Mouse (Mus musculus) lung, postnatal 4 days (tissue): ENCODE data around the gene Gm45713.
"Not testable (repeated sequence)": the region's sequence is repeated elsewhere in the genome, so short reads cannot be mapped to it uniquely, and the experiment has no call there.

Experiments used
- DNase-seq, 2 experiments: peaks; one replicate each; pipeline ENCODE4 v3.0.0; 2021

The Gm45713 gene

DNA sequence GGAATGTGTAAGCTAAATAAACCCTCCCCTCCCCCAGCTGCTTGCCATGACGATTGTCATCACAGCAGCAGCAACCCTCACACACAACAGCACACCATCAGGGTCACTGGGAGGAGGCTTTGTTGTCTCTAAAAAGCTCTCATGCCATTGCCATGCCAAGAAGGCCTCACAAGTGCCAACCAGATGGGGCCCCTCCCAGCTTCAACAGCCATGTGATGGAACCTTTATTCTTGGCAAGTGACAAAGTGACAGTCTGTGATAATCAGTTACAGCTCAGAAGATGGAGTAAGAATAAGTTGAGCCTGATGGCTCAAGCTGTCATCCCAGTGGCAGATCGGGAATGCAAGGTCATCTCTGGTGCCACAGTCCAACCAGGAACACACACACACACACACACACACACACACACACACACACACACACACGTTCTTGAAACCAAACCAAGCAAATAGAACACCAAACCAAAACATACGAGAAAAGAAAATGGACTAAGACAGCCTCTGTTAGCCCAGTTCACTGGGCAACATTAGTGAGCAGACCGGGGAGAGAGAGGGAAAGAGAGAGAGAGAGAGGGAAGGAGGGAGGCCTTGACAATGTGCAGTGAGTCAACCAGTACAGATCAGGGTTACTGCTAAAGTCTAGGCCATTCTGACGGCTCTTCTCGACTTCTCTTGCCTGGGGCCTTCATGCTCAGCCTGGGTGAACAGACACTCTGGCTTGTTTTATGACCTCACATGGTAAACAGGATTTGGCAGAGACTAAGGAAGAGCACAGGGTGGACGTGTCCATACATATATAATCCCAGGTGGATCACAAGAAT lies 4.1 kb upstream of the Gm45713 start:
- peak in 1 of 2 experiments; percentile 67 for DNase-seq

DNA sequence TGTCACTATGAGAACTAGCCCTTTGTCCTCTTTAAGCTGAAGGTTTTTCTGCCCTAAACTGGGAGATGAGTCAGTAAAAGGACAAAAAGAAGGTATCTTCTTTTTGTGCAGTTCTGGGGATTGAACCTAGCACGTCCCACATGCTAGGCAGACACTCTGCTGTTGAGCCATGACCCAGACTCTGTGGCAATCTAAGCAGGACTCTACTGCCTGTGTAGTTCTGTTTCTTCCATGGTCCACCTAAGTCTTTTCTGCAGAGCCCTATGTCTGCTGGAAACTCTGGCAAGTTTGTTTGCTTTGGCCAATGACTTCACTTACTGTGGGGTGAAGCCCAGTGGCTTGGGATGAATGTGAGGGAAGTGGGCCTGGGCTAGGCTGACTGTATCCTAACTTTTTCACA lies 2.4 kb upstream of the Gm45713 start:
- no peak for DNase-seq

- DNase-seq, result no peak
Measured at GRCm38 (mm10) chr7:45137171-45138006, 1.4 kb upstream of the Gm45713 start.

DNA sequence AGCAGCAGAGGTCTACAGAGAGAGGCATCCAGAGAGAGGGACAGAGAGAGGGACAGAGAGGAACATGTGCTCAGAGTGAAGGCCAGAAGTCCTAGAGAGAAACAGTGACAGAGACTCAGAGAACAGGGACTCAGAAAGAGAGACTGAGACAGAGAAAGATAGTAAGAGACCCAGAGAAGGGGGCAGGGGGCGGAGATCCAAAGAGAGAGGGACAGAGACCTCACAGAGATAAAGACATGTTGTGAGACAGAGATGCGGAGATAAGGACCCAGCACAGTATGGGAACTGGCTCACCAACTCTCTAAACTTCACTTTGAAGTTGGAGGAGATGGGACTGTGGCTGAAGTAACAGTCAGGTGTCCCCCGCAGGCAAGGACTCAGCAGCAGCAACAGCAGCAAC lies 661 bp downstream of the Gm45713 start:
- DNase-seq, result no peak

DNA sequence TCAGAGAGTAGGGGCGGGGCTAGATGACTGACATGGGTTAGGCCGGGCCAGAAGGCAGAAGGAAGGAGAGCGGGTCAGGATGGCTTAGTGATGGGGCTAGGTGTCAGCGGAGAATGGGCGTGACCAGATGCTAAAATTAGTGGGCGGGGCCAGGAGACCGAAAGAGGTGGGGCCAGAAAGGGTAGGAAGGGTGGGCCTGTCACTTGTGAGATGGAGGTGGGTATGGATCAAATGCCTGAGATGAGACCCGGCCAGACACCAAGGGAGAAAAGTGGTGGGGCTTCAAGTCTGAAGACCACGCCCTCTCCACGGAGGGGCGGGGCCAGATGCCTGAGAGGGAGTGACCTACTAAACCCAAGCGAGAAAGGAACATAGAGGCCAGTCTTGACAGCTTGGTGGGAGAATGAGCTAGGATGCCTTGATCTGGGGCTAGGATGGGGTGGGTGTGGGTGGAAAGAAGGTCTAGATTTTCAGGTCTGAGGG lies 1.4 kb downstream of the Gm45713 start:
- DNase-seq, result peak; percentile 68 to 69

DNA sequence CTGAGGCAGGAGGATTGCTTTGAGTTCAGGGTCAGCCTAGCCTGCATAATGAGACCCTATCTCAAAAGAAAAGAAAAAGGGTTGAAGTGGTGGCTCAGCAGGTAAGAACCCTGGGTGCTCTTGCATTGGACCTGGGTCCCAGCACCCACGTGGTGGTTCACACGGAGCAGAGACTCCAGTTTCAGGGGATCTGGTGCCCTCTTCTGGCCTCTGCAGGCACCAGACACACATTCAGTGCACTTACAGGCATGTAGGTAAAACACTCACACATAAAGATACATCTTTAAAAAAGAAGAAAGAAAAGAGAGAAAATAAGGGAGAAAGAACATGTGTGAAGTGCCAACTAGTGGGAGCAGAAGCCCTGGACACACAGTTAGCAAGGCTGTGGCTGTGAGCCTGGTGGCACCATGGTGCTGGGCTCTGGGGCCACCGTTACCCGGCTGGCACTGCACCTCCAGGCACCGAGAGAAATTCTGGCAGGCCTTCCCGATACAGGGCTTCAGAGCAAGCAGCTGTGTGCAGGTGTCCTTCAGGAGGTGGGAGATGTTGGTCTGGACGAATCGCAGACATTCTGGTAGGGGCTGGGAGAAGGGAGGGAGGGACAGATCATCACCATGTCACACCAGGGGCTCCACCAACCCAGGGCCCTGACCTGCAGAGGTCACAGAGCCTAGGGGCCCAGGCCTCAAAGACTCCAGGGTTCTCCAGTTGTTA lies 2.4 kb downstream of the Gm45713 start:
- no peak for DNase-seq

DNA sequence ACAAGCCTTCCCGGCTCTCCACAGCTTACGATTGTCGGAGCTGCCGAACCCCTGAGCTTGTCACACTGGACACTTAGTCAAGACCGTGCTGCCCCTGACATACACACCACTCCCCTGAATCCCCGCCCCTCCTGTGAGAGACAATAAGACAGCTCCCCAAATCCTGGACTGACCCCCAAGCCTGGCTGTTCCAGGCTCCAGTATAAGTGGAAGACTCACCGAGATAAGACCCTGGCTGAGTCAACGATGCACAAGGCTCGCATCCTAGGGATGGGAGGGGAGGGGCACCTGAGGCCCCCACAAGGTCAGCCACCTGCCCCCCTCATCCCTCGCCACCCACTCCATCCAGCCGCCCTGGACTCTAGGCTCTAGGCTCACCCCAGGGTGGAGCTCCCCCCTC lies 4.2 kb downstream of the Gm45713 start:
- DNase-seq, result no peak

- DNase-seq, result no peak
Measured at GRCm38 (mm10) chr7:45129776-45130512, 6.1 kb downstream of the Gm45713 start.

DNA sequence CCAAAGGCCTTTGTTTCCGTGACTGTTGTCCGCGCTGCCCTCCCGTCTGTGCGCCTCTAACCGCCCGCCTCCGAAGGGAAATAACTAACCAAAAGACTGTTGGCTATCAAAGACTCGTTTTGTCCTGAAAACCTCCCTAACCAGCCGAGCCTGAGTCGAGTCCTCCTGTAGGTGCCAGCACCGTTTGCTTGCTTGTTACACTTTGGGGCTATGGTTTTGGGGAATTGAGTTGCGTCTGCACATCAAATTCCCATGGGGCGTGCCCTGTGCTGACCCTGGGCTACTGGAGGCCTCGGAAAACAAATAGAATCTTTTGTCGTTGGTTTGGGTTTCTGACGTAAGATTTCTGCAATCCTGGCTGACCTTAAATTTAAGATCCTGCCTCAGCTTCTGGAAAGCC lies 6.7 kb downstream of the Gm45713 start:
- DNase-seq, result no peak

- peak; percentile 99 to 100 for DNase-seq
Measured at GRCm38 (mm10) chr7:45128624-45129246, 7.3 kb downstream of the Gm45713 start, which contains the start of gene Rpl13a. Gene Rpl13a, minus strand, starts transcription at chr7:45128761.

DNA sequence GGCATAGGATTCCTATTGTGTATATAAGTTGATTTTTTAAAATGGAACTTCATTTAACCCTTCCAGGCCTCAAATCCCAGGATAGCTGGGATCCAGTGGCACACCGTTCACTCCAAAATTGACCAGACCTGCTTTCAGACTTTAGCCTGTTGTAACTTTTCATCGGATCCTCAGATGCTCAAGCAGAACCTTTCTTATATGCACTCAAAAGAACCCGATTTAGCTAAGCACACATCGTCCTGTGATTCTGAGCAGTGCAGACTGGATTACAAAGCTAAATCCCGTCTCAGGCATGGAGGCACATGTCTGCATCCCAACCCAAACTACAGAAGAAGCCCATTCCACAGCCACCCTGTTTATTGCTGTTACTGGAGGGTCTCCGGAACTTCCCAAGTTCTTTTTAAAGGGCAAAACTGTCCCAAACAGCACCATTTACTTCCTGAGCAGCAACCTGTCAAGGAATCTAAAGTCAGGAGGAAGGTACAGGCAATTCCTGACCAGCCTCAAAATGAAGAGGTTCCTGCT lies 8.3 kb downstream of the Gm45713 start:
- no peak for DNase-seq

- peak in 1 of 2 experiments; percentile 23 for DNase-seq
Measured at GRCm38 (mm10) chr7:45126844-45127699, 9.0 kb downstream of the Gm45713 start.

DNA sequence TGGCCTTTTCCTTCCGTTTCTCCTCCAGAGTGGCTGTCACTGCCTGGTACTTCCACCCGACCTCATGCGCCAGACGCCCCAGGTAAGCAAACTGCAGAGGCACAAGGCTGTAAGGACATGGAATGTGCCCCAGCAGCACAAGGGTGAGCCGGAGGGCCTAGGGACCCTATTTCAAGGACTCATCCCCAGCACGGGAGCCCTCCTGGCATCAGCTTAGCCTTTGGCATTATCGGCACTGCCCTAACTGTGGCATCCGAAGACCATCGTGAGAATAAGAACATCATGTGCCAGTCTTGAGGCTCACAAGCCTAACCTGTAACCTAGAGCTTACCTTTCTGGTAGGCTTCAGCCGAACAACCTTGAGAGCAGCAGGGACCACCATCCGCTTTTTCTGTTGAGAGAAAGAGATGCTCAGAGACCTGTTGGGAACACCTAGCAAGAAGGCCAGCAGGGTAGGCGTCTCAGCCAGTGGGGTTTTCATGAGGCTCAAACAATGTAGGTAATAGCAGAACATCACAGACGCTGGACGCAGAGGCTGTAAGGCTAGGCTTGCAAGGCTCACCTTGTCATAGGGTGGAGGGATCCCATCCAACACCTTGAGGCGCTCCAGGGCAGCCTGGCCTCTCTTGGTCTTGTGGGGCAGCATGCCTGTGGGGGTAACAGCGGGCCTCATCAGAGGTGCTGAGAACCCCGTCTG lies 9.7 kb downstream of the Gm45713 start:
- no peak for DNase-seq

DNA sequence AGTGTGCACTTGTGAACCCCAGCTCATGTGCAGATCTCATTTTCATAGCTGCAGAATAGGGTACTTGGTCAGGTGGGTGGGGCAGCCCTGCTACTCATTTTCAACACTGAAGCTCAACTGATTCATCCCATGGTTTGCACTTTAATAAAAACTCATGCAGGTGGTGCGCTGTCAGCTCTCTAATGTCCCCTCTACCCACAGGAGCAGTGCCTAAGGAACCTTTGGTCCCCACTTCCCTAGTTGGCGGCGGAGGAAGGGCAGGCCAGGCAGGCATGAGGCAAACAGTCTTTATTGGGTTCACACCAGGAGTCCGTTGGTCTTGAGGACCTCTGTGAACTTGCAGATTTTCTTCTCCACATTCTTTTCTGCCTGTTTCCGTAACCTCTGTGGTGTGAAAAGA lies 10.4 kb downstream of the Gm45713 start:
- not testable (repeated sequence) for DNase-seq

- no peak for DNase-seq
Measured at GRCm38 (mm10) chr7:45125144-45125600, 10.9 kb downstream of the Gm45713 start.

DNA sequence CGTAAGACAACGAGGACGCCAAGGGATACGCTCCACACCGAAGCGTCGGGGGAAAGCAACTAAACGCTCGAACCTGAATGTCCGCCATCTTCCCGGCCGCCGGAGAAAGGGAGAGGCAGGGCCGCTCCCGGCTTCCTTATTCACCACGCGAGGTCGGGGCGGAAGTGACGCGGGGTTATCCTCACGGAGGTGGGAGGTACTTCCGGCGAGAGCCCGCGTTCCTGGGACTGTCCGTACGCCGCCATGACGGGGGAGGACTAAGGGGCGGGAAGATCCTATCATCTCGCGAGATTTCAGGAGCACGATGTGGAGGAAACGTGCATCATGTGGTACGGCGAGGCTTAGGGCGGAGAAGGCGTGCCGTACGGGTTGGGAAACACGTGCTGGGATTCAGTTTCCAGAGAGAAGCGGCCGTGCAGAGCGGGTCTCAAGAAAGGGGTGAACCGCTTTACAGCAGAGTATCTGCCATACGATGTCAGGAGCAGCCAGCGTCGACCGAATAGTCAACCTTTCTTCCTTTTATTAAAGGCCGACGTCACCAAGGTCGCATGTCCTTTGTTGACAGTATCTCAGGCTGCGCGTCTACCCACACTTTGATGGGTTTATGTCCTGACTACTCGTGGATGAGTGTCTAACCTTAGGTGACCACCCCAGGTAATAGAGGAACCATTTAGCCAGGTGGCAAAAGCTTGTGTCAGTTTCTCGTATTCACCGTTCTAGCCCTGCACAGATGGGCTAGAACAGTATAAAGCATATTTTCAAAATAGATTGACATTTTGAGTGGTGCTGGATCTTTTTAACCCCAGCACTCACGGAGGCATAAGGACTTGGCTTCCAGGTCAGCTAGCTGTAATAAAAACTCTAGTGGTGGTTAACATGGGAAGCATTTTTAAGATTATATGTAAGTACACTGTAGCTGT lies 11.5 kb downstream of the Gm45713 start, which contains the start of gene Rps11:
Gene Rps11 (minus strand): TSS at position 216 of the 920 bp plus-strand sequence.
- DNase-seq, result peak; percentile 99

GRCm38 (mm10) chr7:45123186-45123570 lies 12.9 kb downstream of the Gm45713 start:
- DNase-seq, result peak; percentile 40 to 52

DNA sequence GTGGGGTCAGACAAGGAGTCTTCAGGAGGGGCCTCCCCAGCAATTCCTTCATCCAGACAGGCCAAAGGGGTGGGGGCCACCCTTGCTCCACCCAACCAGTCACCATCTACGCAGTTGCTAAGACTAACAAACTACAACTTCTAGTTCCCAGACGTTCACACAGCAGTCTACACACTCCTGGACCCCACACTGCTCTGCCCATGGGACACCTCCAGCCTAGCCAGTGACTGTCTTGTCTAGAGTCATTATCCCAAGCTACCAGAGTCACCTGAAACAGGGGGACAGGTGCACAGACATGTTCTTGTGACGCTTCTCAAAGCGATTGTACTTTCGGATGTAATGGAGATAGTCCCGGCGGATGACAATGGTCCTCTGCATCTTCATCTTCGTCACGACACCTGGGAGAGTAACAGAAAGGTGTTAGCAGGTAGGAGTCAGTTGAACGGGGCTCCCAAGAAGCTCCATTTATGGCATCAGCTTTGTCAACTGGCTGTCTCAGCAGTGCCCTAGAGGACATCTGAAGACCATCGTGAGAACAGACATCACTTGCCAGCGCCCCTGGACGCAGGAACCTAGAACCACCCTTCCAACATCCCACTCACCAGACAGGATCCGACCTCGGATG lies 13.4 kb downstream of the Gm45713 start:
- no peak for DNase-seq
